Mouse (Mus musculus) MEL (cell line): ENCODE measurements around the gene Il17ra. TPM values are rescaled to one million over a fixed set of nuclear protein-coding genes. Genes with fewer than 3 reads are reported as not detected.

Experiments used
- DNase-seq: peaks from one replicate; pipeline ENCODE4 v3.0.0; 2011; ENCODE audit warnings: low read depth, low spot score
- H3K27ac ChIP-seq: 2 replicates; pipeline ENCODE4 v1.5.1; 2012; ENCODE audit warnings: low read depth, mild to moderate bottlenecking, control low read depth, low read length, moderate library complexity; ENCODE audit not compliant: control insufficient read depth
- H3K27me3 ChIP-seq, 2 experiments: fragments of 150-350 bp in 1 of 2; sonication (generic) in 1 of 2; 2 replicates each; pipeline ENCODE4 v1.6.1; 2012; ENCODE audit warnings: low read length in 2 of 2, mild to moderate bottlenecking in 2 of 2, improper control_type of control experiment in 1 of 2, moderate library complexity in 1 of 2; ENCODE audit not compliant: insufficient read depth in 2 of 2, control insufficient read depth in 1 of 2
- H3K36me3 ChIP-seq, 2 experiments: 2 replicates each; pipeline ENCODE4 v1.6.1; 2012 to 2014; ENCODE audit warnings: low read length in 2 of 2, improper control_type of control experiment in 1 of 2, inconsistent platforms in 1 of 2, mild to moderate bottlenecking in 1 of 2; ENCODE audit not compliant: insufficient read depth in 2 of 2, control insufficient read depth in 1 of 2
- H3K4me1 ChIP-seq, 2 experiments: fragments of 150-350 bp in 1 of 2; sonication (generic) in 1 of 2; 2 replicates each; pipeline ENCODE4 v1.6.1; 2012; ENCODE audit warnings: low read length in 2 of 2, improper control_type of control experiment in 1 of 2, mild to moderate bottlenecking in 1 of 2; ENCODE audit not compliant: insufficient read depth in 2 of 2, control insufficient read depth in 1 of 2
- H3K4me3 ChIP-seq, 2 experiments: fragments of 150-350 bp in 1 of 2; sonication (generic) in 1 of 2; 2 replicates each; pipeline ENCODE4 v1.5.1; 2012; ENCODE audit warnings: low read depth in 2 of 2, low read length in 2 of 2, mild to moderate bottlenecking in 2 of 2, moderate library complexity in 2 of 2, control low read depth in 1 of 2, improper control_type of control experiment in 1 of 2; ENCODE audit not compliant: control insufficient read depth in 1 of 2, insufficient read depth in 1 of 2
- H3K79me2 ChIP-seq: 2 replicates; pipeline ENCODE4 v1.6.1; 2012; ENCODE audit warnings: mild to moderate bottlenecking, low read length, moderate library complexity; ENCODE audit not compliant: control insufficient read depth, poor library complexity, insufficient read depth
- H3K9ac ChIP-seq: 2 replicates; pipeline ENCODE4 v1.6.1; 2012; ENCODE audit warnings: low read depth, mild to moderate bottlenecking, control low read depth, low read length, moderate library complexity; ENCODE audit not compliant: control insufficient read depth, poor library complexity, severe bottlenecking
- H3K9me3 ChIP-seq: fragments of 150-350 bp; sonication (generic); replicated peaks from 2 replicates; pipeline ENCODE4 v1.6.1; 2012; ENCODE audit warnings: mild to moderate bottlenecking, low read length, improper control_type of control experiment, moderate library complexity; ENCODE audit not compliant: insufficient read depth
- CHD1 ChIP-seq: IDR thresholded peaks from 2 replicates; pipeline ENCODE4 v1.6.1; 2012; ENCODE audit warnings: low read depth, mild to moderate bottlenecking, inconsistent platforms, low read length, improper control_type of control experiment
- CHD2 ChIP-seq: IDR thresholded peaks from 2 replicates; pipeline ENCODE4 v1.6.1; 2011; ENCODE audit warnings: low read length, improper control_type of control experiment
- CTCF ChIP-seq, 3 experiments: IDR thresholded peaks in 2 of 3; conservative IDR thresholded peaks in 1 of 3; 2 replicates each; pipeline ENCODE4 v1.5.1; 2011 to 2012; ENCODE audit warnings: low read length in 3 of 3, low read depth in 2 of 3, mild to moderate bottlenecking in 2 of 3, improper control_type of control experiment in 1 of 3, inconsistent platforms in 1 of 3, mixed read lengths in 1 of 3, moderate library complexity in 1 of 3; ENCODE audit not compliant: control insufficient read depth in 1 of 3, insufficient read depth in 1 of 3, poor library complexity in 1 of 3, severe bottlenecking in 1 of 3
- E2F4 ChIP-seq: IDR thresholded peaks from 2 replicates; pipeline ENCODE4 v1.6.1; 2011; ENCODE audit warnings: low read depth, low read length, improper control_type of control experiment, borderline replicate concordance
- ELF1 ChIP-seq: IDR thresholded peaks from 2 replicates; pipeline ENCODE4 v1.6.1; 2014; ENCODE audit warnings: low read depth, mild to moderate bottlenecking, inconsistent platforms, low read length, improper control_type of control experiment, moderate library complexity
- EP300 ChIP-seq, 2 experiments: IDR thresholded peaks; 2 replicates each; pipeline ENCODE4 v1.6.1; 2011; ENCODE audit warnings: improper control_type of control experiment in 2 of 2, low read length in 2 of 2, low read depth in 1 of 2, mild to moderate bottlenecking in 1 of 2
- ETS1 ChIP-seq: IDR thresholded peaks from 2 replicates; pipeline ENCODE4 v1.6.1; 2012; ENCODE audit warnings: low read depth, mild to moderate bottlenecking, inconsistent platforms, low read length, improper control_type of control experiment, moderate library complexity
- GABPA ChIP-seq: IDR thresholded peaks from 2 replicates; pipeline ENCODE4 v1.6.1; 2012; ENCODE audit warnings: low read depth, mild to moderate bottlenecking, inconsistent platforms, low read length, improper control_type of control experiment, moderate library complexity
- GATA1 ChIP-seq: IDR thresholded peaks from 2 replicates; pipeline ENCODE4 v1.6.1; 2011; ENCODE audit warnings: low read depth, low read length, improper control_type of control experiment
- HCFC1 ChIP-seq: IDR thresholded peaks from 2 replicates; pipeline ENCODE4 v1.6.1; 2012; ENCODE audit warnings: low read depth, mild to moderate bottlenecking, inconsistent platforms, low read length, improper control_type of control experiment, moderate library complexity
- JUND ChIP-seq: IDR thresholded peaks from 2 replicates; pipeline ENCODE4 v1.6.1; 2011; ENCODE audit warnings: low read depth, mild to moderate bottlenecking, improper control_type of control experiment, low read length
- KAT2A ChIP-seq: conservative IDR thresholded peaks from 2 replicates; pipeline ENCODE4 v1.6.1; 2012; ENCODE audit warnings: low read depth, low read length, improper control_type of control experiment, inconsistent platforms
- MAFK ChIP-seq: IDR thresholded peaks from 2 replicates; pipeline ENCODE4 v1.6.1; 2011; ENCODE audit warnings: low read depth, mild to moderate bottlenecking, low read length, improper control_type of control experiment, borderline replicate concordance
- MAX ChIP-seq: IDR thresholded peaks from 2 replicates; pipeline ENCODE4 v1.6.1; 2011; ENCODE audit warnings: low read length, improper control_type of control experiment
- MAZ ChIP-seq: IDR thresholded peaks from 2 replicates; pipeline ENCODE4 v1.6.1; 2012; ENCODE audit warnings: low read depth, mild to moderate bottlenecking, inconsistent platforms, low read length, improper control_type of control experiment
- MEF2A ChIP-seq: IDR thresholded peaks from 2 replicates; pipeline ENCODE4 v1.6.1; 2014; ENCODE audit warnings: low read depth, mild to moderate bottlenecking, inconsistent platforms, low read length, improper control_type of control experiment; ENCODE audit not compliant: poor library complexity, insufficient replicate concordance, severe bottlenecking; ENCODE audit errors: extremely low read depth
- MXI1 ChIP-seq: IDR thresholded peaks from 2 replicates; pipeline ENCODE4 v1.6.1; 2011; ENCODE audit warnings: mild to moderate bottlenecking, low read depth, low read length, improper control_type of control experiment
- MYB ChIP-seq: IDR thresholded peaks from 2 replicates; pipeline ENCODE4 v1.6.1; 2011; ENCODE audit warnings: mild to moderate bottlenecking, low read depth, low read length, improper control_type of control experiment
- MYC ChIP-seq: IDR thresholded peaks from 2 replicates; pipeline ENCODE4 v1.6.1; 2011; ENCODE audit warnings: low read depth, mild to moderate bottlenecking, low read length, improper control_type of control experiment, moderate library complexity
- NELFE ChIP-seq: IDR thresholded peaks from 2 replicates; pipeline ENCODE4 v1.6.1; 2011; ENCODE audit warnings: low read depth, low read length, improper control_type of control experiment
- NRF1 ChIP-seq: IDR thresholded peaks from 2 replicates; pipeline ENCODE4 v1.6.1; 2014; ENCODE audit warnings: low read depth, mild to moderate bottlenecking, inconsistent platforms, low read length, improper control_type of control experiment, moderate library complexity; ENCODE audit not compliant: poor library complexity, insufficient read depth, severe bottlenecking
- POLR2A ChIP-seq, 2 experiments: IDR thresholded peaks; 2 replicates each; pipeline ENCODE4 v1.6.1; 2011 to 2012; ENCODE audit warnings: low read length in 2 of 2, mild to moderate bottlenecking in 2 of 2, control low read depth in 1 of 2, improper control_type of control experiment in 1 of 2, low read depth in 1 of 2, moderate library complexity in 1 of 2; ENCODE audit not compliant: control insufficient read depth in 1 of 2, insufficient read depth in 1 of 2, poor library complexity in 1 of 2
- POLR2AphosphoS2 ChIP-seq: IDR thresholded peaks from 2 replicates; pipeline ENCODE4 v1.6.1; 2011; ENCODE audit warnings: low read length, improper control_type of control experiment
- POLR2AphosphoS5 ChIP-seq: IDR thresholded peaks from 2 replicates; pipeline ENCODE4 v1.6.1; 2012; ENCODE audit warnings: low read depth, borderline replicate concordance, mild to moderate bottlenecking, inconsistent platforms, low read length, moderate library complexity, mixed read lengths
- RAD21 ChIP-seq: IDR thresholded peaks from 2 replicates; pipeline ENCODE4 v1.6.1; 2011; ENCODE audit warnings: mild to moderate bottlenecking, low read depth, low read length, improper control_type of control experiment
- RCOR1 ChIP-seq: IDR thresholded peaks from 2 replicates; pipeline ENCODE4 v1.6.1; 2012; ENCODE audit warnings: low read depth, mild to moderate bottlenecking, inconsistent platforms, low read length, improper control_type of control experiment
- SIN3A ChIP-seq: IDR thresholded peaks from 2 replicates; pipeline ENCODE4 v1.6.1; 2012; ENCODE audit warnings: low read length, improper control_type of control experiment, inconsistent platforms
- SMC3 ChIP-seq: IDR thresholded peaks from 2 replicates; pipeline ENCODE4 v1.6.1; 2011; ENCODE audit warnings: low read depth, low read length, improper control_type of control experiment
- TAL1 ChIP-seq: IDR thresholded peaks from 2 replicates; pipeline ENCODE4 v1.6.1; 2012; ENCODE audit warnings: mild to moderate bottlenecking, inconsistent platforms, low read length, moderate library complexity, mixed read lengths
- TBP ChIP-seq: IDR thresholded peaks from 2 replicates; pipeline ENCODE4 v1.8.0; 2011; ENCODE audit warnings: low read depth, low read length, improper control_type of control experiment
- TCF12 ChIP-seq: IDR thresholded peaks from 2 replicates; pipeline ENCODE4 v1.6.1; 2014; ENCODE audit warnings: low read depth, mild to moderate bottlenecking, inconsistent platforms, low read length, improper control_type of control experiment, moderate library complexity
- UBTF ChIP-seq: IDR thresholded peaks from 2 replicates; pipeline ENCODE4 v1.6.1; 2012; ENCODE audit warnings: low read depth, mild to moderate bottlenecking, inconsistent platforms, low read length, improper control_type of control experiment, moderate library complexity, borderline replicate concordance; ENCODE audit not compliant: insufficient read depth
- USF1 ChIP-seq: IDR thresholded peaks from 2 replicates; pipeline ENCODE4 v1.6.1; 2014; ENCODE audit warnings: low read depth, mild to moderate bottlenecking, inconsistent platforms, low read length, improper control_type of control experiment, moderate library complexity
- ZC3H11A ChIP-seq: IDR thresholded peaks from 2 replicates; pipeline ENCODE4 v1.6.1; 2012; ENCODE audit warnings: low read depth, mild to moderate bottlenecking, inconsistent platforms, low read length, improper control_type of control experiment
- ZKSCAN1 ChIP-seq: IDR thresholded peaks from 2 replicates; pipeline ENCODE4 v1.6.1; 2012; ENCODE audit warnings: low read depth, mild to moderate bottlenecking, inconsistent platforms, low read length, improper control_type of control experiment, moderate library complexity
- ZMIZ1 ChIP-seq: IDR thresholded peaks from 2 replicates; pipeline ENCODE4 v1.6.1; 2012; ENCODE audit warnings: low read depth, mild to moderate bottlenecking, inconsistent platforms, low read length, improper control_type of control experiment, moderate library complexity
- ZNF384 ChIP-seq: IDR thresholded peaks from 2 replicates; pipeline ENCODE4 v1.6.1; 2012; ENCODE audit warnings: low read depth, mild to moderate bottlenecking, inconsistent platforms, low read length, improper control_type of control experiment
- polyA plus RNA-seq, 2 experiments: library from polyadenylated mRNA; stranded (reverse) in 1 of 2; unstranded in 1 of 2; fragments of >175 nt in 1 of 2; fragments of >200 nt in 1 of 2; gene quantifications; 2 replicates each; pipeline versions ENCODE4 v1.2.1 to v1.2.4; 2012; ENCODE audit warnings: low replicate concordance in 2 of 2, low read depth in 1 of 2; ENCODE audit not compliant: insufficient read length in 2 of 2, insufficient read depth in 1 of 2, missing spikeins in 1 of 2
- total RNA-seq: library from RNA; depleted of rRNA; stranded (reverse); fragments of 300-350 nt; gene quantifications from 2 replicates; pipeline ENCODE4 v1.2.3, GENCODE M21; 2012

The Il17ra gene
- total and polyA plus RNA-seq, 3 experiments = 18.0 to 43.3 TPM; not detected in 1

- Histone ChIP-seq H3K27me3 (no peaks in the 10 kb centered on the region), H3K9me3 (no peaks in the 10 kb centered on the region), H3K4me3 (no peak overlapping the region), H3K4me1 (peaks cover 9 to 17% of the 10 kb centered on the region in 2 experiments), H3K27ac (peak overlapping the region; percentile 58), H3K79me2 (no peaks in the 10 kb centered on the region), H3K36me3 (peaks cover 0 to 18% of the 10 kb centered on the region in 2 experiments; a peak in 3 of 4 replicates), H3K9ac (no peak overlapping the region)
- peak; percentile 81 for DNase-seq
- TF ChIP-seq RCOR1 (peak; percentile 96), GABPA (0 out of 2 replicates have a peak, but pooled peaks have one; percentile 14), EP300 (IDR thresholded peaks at IDR 0.05; ENCODE audit: low read depth in 1 of 2, low read length in 2 of 2) (peak; percentile 98 to 99), HCFC1 (no peak), NELFE (no peak), ELF1 (no peak), MAX (no peak), KAT2A (peak; percentile 47), MYC (peak; percentile 79; the same call in 1 of the 2 replicates), E2F4 (no peak), MAFK (peak; percentile 84), MXI1 (peak; percentile 67), MAZ (peak; percentile 61), CTCF (IDR thresholded peaks at IDR 0.05 in 2 of 3, conservative IDR thresholded peaks at IDR 0.05 in 1 of 3; ENCODE audit: control insufficient read depth in 1 of 3, insufficient read depth in 1 of 3, low read depth in 2 of 3, low read length in 3 of 3, poor library complexity in 1 of 3, severe bottlenecking in 1 of 3) (peak in 2 of 3 experiments; percentile 14 to 59; a peak in 2 of 6 replicates), UBTF (no peak), TAL1 (peak; percentile 94), RAD21 (no peak; the same call in 1 of the 2 replicates), CHD1 (no peak; the same call in 1 of the 2 replicates), ZNF384 (peak; percentile 93), CHD2 (0 out of 2 replicates have a peak, but pooled peaks have one; percentile 39), ETS1 (peak; percentile 87), ZMIZ1 (0 out of 2 replicates have a peak, but pooled peaks have one; percentile 50), TBP (no peak), SIN3A (peak; percentile 75), MEF2A (peak; percentile 62; the same call in 1 of the 2 replicates), ZC3H11A (0 out of 2 replicates have a peak, but pooled peaks have one; percentile 13), TCF12 (peak; percentile 99), GATA1 (peak; percentile 99), SMC3 (peak; percentile 20; the same call in 1 of the 2 replicates), MYB (peak; percentile 79), ZKSCAN1 (peak; percentile 46; the same call in 1 of the 2 replicates), POLR2AphosphoS2 (no peak), NRF1 (peak; percentile 17; the same call in 1 of the 2 replicates), JUND (peak; percentile 71; the same call in 1 of the 2 replicates), USF1 (no peak), POLR2AphosphoS5 (no peak), POLR2A (IDR thresholded peaks at IDR 0.05; ENCODE audit: control insufficient read depth in 1 of 2, insufficient read depth in 1 of 2, low read depth in 1 of 2, low read length in 2 of 2, poor library complexity in 1 of 2) (no peak)
Measured at GRCm38 (mm10) chr6:120516422-120516821, 53.4 kb downstream of the Il17ra start.
